Mouse (Mus musculus) heart, postnatal 14 days (tissue): ENCODE measurements around the gene Grm4. TPM values are rescaled to one million over a fixed set of nuclear protein-coding genes. Genes with fewer than 3 reads are reported as not detected.
A peak's percentile ranks its signal among the peaks of the same experiment; 100 is the strongest.

Experiments used
- DNase-seq, 2 experiments: peaks; one replicate each; pipeline ENCODE4 v3.0.0; 2021 to 2022
- intact Hi-C: fragments of 180-260 bp; cut with DNase I; formaldehyde crosslinking; loops from one replicate; pipeline ENCODE4 v1.15.1; 2025
- total RNA-seq, 2 experiments: library from RNA; stranded (reverse); gene quantifications; 2 replicates each; pipeline ENCODE4 v1.2.3; 2021

Grm4 gene
- total RNA-seq, 2 experiments from 2014 or later = 0.15 to 0.19 TPM

DNA sequence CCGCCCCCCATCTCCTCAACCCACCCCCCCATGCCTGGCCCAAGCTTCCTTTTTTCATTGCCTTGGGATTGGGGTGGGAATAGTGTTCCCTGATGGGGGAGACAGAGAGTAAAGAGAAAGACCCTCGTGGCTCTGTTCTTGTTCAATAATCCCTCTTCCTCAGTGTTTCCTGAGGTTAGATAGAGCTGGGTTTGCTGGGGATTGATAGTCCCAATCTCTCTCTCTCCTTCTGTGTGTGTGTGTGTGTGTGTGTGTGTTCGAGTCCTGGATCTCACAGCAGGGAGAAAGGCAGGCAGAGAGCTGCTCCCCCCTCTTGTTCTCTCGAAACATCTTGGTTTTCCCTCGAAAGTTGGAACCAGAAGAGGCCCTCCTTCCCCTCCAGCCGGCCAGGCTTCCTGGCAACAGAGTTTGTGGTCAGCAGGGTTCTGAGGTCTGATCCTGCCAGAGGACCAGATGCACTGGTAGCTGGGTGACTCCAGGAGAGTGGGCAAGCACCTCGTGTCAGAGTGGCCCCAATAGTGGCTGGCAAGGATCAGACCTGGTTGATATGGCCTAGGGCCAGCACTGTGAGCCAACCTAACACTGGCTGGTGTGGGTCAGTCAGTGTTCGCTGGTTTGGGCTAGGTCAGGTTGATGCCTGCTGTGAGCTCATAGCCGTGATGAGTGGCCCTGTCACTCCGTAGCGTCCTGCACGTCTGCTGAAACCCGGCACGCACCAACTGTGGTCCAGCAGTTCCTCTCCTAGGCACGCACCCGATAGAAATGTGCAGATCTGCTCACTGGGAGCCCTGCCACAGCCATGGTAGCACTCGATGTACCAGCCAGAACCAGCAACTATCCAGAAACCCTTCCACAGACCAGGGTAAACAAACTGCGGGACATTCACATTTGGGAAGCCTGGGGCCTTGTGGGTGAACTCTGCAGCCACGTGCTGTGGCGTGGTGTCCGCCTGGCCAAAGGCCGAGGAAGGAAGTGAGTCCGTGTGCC, 31.3 kb upstream of the Grm4 start:
- intact Hi-C loops = no loop called here
- no peak for DNase-seq

DNA sequence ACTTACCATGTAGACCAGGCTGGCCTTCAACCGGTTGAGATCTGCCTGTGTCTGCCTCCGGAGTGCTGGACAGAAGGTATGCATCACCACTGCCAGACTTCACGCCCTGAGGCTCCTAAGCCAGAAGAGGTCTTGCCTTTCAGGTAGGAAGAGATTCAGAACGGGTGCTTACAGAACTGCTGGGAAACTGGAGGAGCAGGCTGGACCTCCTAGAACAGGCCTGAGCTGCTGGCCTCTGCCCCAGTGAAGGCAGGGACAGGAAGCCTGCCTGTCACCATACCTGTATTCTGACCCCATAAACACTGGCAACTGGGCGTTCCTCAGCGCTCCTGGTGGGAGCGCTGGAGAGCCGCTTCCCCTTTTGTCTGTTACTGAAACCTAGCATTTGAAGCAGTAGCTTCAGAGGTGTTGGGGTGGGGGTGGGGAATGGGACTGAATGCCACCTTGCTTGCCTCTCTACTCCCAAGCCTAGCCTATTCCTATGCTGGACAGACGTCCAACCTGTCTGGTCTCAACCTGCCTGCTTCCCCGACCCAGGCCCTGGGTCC, 30.3 kb upstream of the Grm4 start:
- DNase-seq = no peak
- intact Hi-C loops = no loop called here

DNA sequence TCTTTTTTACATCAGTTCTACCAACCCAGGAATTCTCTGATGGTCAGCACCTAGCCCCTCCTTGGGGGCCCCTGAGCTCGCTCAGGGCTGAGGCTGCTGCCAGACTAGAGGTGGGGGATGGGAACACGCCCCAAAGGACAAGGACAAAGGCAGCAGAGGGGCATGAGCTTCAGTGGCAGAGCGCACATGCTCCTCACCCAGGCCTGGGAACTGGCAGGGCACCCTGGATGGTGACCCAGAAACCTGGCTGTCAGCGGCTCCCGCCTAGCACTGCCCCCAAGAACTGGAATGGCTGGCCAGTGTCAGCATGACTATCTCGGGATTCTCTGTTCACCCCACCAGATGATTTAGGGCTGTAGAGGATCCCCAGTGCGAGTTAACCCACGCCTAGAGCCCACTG, 28.0 kb upstream of the Grm4 start:
- intact Hi-C loops = no loop called here
- DNase-seq = peak in 1 of 2 experiments; percentile 42

DNA sequence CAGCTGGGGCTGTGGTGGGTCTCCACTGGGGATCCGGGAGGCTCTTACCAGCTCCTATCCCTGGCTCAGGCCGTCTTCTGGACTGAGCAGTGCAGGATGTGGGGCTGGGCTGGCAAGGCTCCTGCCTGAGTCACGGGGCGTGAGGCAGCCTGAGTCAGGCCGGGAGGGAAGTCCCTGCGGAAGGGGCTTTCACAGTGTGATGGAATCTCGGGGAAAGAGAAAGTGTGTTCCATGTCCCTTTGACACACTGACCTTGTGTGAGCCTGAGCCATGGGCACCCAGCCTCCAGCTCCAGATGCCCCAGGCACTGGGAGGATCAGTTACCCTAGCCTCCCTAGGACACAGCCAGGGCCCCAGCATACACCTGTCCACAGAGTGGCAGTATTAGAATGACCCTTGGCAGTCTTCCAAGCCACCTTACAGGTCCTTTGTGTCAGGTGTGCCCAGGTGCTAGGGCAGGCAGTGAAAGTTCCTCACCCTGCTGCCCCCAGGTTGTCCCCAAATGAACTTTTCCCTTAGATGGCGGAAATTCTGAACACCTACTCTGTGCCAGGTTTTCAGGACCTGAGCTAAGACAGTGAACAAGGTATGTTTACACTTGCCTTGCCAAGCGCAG, 26.2 kb upstream of the Grm4 start:
- peak; percentile 57 to 66 for DNase-seq
- intact Hi-C loops = no loop called here

DNA sequence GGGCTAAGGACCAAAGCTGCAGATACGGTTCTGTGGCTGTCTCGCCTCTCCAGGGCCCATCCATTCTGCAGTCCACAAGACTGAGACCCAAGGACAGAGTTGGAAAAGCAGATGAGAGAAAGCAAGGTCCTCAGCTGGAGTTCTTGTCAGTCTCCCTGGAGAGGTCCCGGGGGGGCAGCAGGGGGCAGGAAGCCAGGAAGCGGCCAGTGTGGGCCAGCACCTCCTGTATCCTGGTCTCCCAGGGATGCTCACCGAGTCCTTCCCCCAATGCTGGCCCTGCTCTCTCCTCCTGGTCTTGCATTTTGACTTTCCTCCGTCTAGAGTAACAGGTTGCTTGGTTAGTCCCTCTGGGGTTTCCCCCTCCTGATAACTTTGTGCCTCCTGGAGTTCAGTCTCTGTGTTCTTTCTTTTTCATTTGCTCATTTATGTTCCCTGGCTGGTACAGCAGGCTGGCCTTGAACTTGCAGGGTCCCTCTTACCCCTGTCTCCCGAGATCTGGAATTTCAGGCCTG, 25.4 kb upstream of the Grm4 start:
- DNase-seq = no peak

DNA sequence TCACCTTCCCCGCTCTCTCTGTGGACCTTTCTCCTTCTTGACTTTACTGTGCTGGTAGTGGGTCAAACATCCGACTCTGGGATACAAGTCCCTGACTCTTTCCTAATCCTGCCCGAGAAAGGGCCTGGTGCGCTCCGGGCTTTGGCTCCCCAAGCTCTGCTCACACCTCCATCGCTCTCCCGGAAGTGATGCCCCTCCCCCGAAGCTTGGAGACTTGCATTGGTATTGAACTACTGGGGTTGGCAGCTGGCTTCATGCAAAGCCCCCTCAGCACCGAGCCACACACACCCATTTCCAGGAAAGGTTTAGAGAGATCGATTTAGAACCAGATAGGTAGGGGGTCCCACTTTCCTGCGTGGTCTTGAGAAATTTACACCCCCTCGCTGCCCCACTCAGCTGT, 24.8 kb upstream of the Grm4 start:
- DNase-seq = no peak
- intact Hi-C loops = no loop called here

More for the DNA sequence above, 25.4 kb upstream of the Grm4 start:
- intact Hi-C loops = no loop called here

DNA sequence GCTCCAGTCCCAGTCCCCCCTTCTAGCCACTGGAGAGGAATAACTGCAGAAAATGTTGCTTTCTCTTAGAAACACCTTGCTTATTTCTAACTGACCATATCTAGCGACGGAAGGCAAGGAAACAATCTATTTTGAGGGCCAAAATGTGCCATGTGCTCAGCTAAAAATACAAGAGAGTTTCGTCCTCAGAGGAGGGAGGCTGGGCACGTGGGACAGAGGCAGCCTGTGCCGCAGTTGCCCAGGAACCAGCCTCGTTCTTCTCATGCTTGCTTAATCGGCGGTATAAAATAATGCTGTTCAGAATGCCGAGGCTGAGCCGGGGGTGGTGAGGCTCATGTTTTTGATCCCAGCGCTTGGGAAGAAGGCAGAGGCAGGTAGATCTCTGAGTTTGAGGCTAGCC, 23.3 kb upstream of the Grm4 start:
- DNase-seq = no peak
- intact Hi-C loops = no loop called here

DNA sequence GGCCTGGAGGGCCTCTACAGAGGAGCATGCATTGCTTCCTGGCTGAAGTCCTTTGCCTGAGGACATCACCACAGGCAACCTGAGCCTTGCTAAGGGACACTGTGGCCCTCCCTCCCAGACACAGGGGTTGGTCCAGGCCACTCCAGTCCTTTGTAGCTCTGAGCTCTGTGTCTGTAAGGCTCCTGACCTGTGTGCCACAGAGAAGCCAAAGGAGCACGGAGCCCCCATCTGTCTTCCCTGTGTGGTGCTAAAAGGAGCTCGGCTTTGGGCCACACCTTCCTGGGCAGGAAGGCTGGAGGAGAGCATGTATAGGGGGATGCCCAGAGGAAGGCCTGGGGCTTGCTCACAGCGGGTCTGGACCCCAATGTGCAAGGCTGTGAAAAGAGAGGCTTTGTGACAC, 20.8 kb upstream of the Grm4 start:
- DNase-seq = no peak
- intact Hi-C loops = no loop called here

DNA sequence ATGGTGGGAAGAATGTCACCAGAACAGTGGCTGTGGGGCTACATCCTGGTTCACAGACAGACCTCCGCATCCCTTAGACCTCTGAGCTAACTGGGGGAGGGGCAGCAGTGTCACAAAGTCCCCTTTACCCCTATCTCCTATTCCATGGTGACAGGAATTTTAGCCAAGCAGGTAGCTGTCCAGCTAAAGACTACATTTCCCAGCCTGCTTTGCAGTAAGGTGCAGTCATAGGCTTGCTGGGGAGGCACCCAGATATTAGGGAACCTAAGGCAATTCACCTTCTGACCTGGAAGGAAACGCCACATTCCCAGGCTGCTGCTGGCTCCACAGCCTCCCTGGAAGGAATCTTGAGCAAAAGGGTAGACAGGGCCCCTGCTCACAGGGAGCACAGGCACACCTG, 20.1 kb upstream of the Grm4 start:
- DNase-seq = no peak
- intact Hi-C loops = no loop called here

DNA sequence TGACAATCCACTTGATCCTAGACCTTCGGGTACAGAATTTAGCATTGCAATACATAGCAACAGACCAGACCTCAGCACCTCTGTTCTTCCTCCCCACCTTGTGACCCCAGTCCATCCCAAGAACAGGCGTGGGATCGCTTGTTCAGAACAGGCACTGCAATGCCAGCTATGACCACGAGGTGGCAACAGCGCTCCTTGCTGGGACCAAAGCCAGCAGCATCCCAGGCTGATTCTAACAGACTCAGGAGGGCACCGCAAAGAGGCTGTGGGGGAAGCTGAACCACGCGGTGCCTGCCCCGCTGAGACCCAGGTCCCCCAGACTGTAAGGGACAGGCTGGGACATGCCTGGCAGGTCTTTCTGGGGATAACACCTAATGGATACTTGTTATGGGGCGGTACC, 13.5 kb upstream of the Grm4 start:
- intact Hi-C loops = loop anchor here (5.0 kb wide), 1 partner anchor 228 kb away; no protein-coding TSS in a partner anchor
- peak; percentile 85 to 95 for DNase-seq

DNA sequence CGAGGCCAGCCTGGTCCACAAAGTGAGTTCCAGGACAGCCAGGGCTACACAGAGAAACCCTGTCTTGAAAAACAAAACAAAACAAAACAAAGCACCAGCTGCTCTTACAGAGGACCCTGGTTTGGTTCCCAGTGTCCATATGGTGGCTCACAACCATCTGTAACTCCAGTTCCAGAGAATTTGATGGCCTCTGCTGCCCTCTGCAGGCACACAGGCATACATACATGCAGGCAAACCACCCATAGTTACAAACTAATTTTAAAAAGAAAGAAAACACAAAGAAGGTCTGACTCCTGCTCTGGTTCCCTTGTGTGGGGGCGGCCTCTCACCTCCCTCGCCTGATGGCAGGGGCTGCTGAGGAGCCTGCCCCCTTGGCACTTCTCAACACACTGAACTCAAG, 12.2 kb upstream of the Grm4 start:
- intact Hi-C loops = loop anchor here (5.0 kb wide), 1 partner anchor 229 kb away; no protein-coding TSS in a partner anchor

DNA sequence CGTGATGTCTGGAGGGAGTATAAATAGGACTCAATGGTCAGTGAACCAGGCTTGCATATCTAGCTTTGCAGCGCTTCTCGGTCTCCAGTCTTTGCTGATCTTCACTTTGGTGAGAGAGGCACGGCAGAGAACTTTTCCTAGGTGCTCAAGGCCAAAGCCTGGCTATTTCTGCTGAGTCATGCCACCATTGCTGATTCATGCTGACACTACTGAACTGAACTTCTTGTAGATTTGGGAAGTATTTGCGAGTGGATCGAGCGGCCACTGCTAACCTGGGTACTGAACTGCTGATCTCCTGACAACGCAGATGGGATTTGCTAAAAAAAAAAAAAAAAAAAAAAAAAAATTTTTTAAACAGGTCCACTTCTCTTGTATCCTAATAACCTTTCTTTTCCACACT, 10.9 kb upstream of the Grm4 start:
- DNase-seq = no peak
- intact Hi-C loops = loop anchor here (5.0 kb wide), 1 partner anchor 230 kb away; no protein-coding TSS in a partner anchor

More for the DNA sequence above, 12.2 kb upstream of the Grm4 start:
- DNase-seq = no peak

DNA sequence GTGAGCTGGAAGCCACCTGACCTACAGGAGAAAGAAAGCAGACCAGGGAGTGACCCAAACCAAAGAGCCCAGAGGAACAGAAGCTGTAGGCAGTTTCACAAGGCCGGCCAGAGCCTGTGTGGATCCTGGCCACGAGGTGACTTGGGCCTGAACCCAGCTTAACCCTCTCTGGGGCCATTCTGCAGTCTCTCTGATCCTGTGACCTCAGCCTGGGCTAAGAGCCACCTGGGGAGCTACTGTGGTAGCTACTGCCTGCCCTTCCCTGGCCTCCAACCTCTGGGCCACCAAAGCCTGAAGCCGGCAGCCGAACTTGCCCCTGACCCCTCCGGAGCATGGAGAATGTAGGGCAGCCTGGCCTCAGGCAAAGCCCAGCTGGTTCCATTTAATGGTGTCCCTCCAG, 7.6 kb upstream of the Grm4 start:
- intact Hi-C loops = no loop called here
- no peak for DNase-seq

DNA sequence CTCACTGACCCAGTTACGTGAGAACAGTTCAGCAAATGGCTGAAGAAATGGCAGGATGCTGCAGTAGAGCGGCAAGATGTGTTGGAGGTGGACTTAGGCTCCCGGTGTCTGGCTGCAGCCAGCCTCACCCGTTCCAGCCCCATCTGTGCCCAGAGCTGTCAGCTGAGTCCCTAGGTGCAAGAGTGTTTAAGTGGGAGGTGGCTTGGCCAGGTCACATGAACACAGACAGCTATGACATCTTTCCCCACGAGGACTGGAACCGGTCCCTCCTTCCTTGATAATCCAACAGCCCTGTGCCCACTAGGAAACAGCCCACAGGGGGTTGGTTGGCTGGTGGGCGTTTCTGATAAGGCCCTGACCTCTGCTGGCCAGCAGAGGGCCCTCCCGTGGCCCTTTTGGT, 6.8 kb upstream of the Grm4 start:
- intact Hi-C loops = no loop called here
- no peak for DNase-seq

DNA sequence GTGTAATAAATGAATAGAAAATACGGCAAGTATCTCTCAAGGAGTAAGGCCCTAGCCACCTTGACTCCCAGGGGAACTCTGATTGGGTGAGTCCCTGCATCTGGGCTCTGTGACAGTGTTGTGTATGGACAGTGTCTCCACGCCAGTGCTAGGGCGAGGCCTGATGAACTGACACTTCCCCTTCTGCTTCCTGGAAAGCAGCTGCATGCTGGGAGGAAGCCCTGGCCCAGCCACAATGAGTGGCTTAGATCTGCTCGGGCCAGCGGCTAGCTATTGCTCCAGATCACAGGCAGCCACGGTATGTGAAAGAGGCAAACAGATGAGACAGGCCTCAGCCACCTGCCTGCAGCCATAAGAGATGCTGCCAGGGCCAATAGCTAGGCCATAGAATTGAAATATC, 6.0 kb upstream of the Grm4 start:
- intact Hi-C loops = no loop called here
- DNase-seq = no peak

DNA sequence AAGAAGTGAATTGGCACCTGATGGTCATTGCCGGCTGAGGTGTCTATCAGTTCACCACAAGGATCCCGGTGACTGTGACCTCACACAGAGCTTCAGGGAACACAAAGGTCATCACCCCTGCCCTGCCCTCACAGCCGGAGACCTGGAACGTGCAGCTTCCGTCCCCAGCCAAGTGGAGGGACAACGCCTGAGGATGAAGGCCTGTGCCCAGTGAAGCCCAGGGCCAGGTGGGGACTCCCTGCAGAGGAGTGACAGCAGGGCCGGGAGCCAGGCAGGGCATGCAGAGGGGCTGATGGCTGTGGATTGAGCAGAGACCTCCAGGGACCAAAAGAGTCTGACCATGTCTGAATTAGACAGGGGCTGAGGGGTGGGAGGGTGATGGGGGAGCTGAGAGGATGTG, 1.9 kb upstream of the Grm4 start:
- DNase-seq = no peak
- intact Hi-C loops = loop anchor here (5.0 kb wide), 1 partner anchor 266 kb away; no protein-coding TSS in a partner anchor

DNA sequence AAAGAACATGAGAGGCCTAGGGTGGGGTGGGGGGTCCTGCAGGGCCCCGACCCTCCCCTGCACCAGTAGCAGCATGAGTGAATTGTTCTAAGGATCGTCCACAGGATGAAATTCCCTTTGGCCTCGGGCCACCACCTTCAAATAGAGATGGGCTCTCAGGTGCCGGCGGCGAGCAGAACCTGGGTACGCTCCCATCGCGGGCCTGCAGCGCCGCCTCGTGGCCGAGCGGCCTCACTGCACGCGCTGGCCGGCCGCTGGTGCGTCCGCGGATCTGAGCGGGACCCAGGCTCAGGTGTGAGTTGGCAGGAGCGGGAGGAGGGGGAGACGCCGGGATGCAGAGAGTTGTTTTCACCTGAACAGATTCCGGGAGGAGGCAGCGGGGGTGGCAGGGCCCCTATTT, 646 bp downstream of the Grm4 start:
- DNase-seq = peak; percentile 64 to 75

DNA sequence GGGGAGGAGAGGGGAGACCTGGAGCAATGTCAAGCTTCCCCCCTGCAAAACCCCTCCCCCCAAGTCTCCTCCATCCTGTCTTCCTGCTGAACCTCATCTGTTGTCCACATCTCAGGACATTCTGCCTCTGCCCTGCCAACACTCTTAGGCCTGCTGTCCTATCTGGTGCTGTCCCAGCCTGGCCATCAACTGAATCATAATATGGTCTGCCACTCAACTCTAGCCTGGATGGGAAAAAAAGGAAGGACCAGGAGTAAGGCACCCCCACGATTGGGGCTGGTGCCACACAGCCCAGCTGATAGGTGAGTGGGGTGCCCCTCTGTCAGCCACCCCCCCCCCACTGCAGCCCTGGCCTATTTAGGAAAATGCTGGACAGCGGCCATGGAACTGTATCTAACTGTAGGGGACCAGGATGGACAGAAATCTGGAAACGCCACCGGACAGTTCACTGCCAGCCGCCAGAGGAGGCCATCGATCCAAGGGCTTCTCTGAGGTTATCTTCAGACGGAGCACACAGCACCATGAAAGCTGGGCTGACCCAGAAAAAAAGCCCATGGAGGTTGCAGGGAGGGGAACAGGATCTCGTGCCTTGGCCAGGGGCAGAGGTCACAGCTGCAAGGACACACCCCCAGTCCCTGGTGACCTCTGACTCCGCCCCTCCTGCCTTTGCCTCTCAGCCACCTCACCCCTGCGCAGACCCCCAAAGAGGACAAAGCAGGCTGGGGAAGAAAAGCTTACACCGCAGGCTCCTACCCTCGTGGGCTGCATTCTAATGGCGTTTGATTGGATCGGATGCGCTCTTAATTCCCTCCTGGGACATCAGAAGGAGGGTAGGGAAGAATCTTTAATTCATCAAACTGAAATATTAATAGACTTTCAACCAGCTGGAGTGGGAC, 2.3 kb downstream of the Grm4 start:
- intact Hi-C loops = loop anchor here (5.0 to 10.0 kb wide), 2 partner anchors 384 to 487 kb away; partner anchors contain the start of gene Uqcc2
- no peak for DNase-seq

More for the DNA sequence above, 646 bp downstream of the Grm4 start:
- intact Hi-C loops = loop anchor here (2.0 to 5.0 kb wide), 3 partner anchors 263 to 332 kb away; no protein-coding TSS in a partner anchor

DNA sequence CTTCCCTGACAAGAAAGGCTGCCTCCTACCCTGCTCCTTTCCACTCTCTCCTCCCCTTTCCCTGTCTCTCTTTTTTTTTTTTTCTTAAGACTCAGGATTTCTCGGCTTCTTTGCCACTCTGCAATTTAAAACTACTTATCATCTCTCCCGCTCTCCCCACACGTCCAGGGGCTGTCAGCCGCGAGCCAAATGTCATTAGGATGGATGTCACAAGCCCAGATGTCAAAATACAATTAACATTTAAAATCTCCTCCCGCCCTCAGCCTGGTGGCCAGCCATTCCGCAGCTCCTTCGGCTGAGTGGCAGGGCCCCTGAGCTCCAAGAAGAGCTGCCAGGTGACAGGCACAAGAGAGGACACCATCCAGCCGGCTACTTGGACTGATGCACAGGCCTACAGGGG, 2.9 kb downstream of the Grm4 start:
- DNase-seq = no peak
- intact Hi-C loops = loop anchor here (5.0 to 10.0 kb wide), 2 partner anchors 383 to 486 kb away; partner anchors contain the start of gene Uqcc2
